Mouse (Mus musculus) spleen, embryonic (tissue): ENCODE measurements around the gene Gm32742.

ENCODE experiments used
- CTCF ChIA-PET: fragments of 350-600 bp; sonication (Branson Sonifier 250); formaldehyde crosslinking; loops from one replicate; lab custom pipeline; 2022; lab: Charles Lee

Gm32742 gene

DNA sequence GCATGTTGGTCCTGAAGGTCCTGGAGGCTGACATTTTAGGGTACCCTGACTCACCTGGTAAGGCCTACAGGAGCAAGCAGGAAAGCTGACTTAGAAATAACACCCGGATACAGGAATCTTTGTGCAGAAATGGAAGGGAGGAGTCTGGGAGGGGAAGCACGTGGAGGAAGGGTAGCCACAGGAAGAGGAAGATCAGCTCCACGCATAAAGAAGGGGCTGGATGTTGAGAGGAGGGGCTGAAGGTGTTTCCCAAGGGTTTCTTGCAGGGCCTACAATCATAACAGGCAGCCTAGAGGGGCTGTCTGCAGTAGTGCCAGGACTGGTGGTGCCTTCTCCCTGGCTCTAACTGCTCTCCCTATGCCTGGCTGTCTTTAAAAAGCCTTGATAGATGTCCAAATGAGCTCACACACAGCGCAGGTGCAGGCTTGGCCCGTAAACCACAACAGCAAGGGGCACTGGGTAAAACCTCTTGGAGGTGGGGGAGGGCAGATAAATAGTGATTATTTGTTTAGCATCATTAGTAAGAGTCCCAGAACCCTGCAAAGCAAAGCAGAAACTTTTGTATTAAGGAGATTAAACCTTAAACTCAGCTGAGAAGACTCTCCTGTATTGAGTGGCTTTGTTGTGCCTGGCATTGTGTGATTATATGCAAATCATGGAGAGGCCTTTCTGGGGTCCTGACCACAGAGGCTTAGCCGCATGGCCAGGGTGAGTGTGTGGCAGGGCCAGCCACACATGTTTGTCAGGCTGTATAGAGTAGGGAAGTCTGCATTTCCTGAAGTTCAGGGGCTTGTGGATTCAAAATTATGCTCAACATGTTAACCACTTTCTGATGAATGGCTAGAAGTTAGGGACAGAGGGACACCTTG, at the start of gene Gm32742:
Gene Gm32742 (minus strand): TSS at position 206 of the 869 bp plus-strand sequence.
- CTCF ChIA-PET: no interaction called here

DNA sequence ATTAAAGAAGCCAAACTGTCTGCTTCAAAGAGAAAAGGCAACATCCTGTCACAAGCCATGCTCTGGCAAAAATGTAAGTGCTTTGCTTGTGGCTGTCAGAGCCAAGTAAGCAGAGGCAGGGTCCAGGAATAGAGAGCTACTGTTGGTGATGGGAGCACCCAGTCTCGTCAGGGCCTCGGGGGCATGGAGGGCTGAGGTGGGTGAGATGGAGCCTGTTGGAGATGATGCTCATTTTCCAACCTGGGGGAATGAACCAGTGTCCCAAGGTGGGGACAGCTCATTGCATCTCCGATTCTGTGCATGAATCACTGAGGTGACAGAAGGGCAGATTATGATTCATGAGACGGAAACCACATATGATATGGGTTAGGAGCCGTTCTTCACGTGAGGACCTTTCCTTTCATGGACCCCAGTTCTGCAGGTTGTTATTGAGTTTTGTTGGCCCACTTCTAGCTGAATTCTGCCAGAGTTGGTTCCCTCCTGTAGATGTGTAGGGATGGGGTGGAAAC, 48.5 kb upstream of the Gm32742 start:
- CTCF ChIA-PET: interaction anchor here (0.7 kb wide), 1 partner anchor 15 kb away, joined by 3 read pairs; no protein-coding TSS in a partner anchor

DNA sequence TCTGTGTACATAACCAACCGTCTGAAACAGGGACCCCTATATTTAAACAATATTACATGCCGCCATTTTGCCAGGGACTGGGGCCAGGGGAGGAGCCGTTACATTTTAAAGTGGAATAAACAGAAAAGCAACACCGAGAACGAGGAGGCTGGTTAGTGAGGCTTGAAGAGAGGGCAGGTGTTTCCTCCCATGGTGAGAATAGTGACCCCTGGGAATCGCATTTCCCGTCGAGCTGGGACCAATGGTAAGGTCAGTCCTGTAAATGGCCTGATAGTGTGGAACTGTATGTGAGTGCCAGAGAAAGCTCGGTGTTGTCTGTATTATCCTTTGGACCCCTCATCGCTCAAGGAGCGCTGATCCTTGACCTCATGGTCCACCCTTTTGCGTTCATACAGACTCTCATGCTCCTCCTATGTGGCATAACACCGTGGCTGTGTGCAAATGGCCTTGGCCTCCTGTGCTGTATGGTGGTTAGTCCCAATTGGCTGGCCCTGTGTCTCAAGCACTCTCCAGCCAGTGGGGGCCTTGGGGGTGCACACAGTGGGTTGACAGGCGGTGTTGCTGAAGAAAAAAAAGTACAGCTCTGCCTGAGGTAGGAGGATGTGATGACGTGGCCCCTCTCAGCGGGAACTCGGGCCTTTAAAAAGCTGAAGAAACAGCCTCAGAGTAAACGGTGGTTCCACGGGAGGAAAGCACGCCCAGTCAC, 47.9 kb upstream of the Gm32742 start, which contains the start of gene Pou2af1:
Gene Pou2af1 (plus strand): TSS at position 686 of the 706 bp plus-strand sequence.
- CTCF ChIA-PET: interaction anchor here (0.7 kb wide), 2 partner anchors 16 to 23 kb away, joined by 3 read pairs; no protein-coding TSS in a partner anchor

DNA sequence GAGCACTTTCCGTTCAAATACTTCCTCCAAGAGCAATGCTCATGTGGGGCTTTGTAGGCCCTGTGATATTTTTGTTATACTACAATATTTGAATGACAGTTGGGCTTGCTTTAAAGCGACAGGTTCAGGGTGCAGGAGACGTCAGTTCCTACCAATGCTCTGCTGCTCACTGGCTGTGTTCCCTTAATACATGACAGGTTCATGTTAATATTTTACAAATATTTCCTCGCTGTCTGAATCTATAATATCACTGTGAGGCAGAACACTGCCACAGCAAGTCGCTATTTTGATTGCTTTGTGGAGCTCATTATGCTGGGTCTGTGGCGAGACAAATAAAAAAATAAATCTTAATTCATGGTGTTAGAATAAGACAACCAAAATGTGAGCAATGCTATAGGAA, 45.9 kb upstream of the Gm32742 start:
- CTCF ChIA-PET: no interaction called here

DNA sequence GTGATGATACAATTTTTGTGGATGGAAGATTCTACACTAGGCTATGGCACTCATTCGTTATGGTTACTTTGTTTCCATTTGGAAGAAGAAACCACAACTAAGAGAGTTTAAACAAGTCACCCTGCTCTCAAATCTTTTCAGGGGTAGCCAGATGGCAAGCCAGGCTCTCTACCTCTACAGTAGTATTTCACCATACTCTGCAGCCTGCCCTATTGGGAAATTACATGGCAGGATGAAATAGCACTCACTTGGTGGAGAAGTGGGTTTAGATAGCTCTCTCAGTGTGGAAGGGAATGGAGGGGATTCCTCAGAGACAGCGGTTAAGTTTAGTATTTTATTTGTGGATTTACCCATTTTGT, 43.6 kb upstream of the Gm32742 start:
- CTCF ChIA-PET: no interaction called here

DNA sequence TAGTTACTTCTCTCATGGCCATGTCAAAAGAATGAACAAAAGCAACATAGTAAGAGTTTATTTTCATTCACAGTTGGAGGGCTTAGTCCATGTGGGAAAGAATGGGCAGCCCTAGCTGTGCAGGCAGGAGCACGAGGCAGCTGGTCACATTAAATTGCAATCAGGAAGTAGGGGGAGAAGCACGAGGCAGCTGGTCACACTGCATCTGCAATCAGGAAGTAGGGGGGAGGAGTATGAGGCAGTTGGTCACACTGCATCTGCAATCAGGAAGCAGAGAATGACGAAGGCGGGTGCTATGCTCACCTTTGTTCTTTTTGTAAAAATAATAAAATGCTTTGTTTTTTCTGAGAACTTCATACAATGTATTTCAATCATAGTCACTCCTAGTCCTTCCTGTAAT, 29.5 kb upstream of the Gm32742 start:
- CTCF ChIA-PET: no interaction called here

DNA sequence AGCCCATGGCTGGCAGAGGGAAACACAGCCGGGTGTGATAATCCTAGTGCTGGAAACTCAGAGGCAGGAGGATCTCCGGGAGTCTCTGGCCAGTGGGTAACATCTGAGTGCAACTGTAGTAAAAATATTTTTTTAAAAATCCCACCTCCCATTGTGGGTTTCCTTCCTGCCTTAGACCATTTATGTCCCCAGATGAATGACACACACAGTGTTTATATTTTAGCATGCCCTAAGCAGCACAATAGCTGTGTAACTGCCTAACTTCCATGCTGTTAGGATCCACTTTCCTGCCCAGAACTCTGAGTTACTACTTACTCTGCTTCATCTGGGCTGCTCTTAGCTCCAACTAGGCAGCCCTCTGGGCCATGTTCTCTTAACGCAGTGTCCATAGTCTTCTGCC, 25.3 kb upstream of the Gm32742 start:
- CTCF ChIA-PET: no interaction called here

DNA sequence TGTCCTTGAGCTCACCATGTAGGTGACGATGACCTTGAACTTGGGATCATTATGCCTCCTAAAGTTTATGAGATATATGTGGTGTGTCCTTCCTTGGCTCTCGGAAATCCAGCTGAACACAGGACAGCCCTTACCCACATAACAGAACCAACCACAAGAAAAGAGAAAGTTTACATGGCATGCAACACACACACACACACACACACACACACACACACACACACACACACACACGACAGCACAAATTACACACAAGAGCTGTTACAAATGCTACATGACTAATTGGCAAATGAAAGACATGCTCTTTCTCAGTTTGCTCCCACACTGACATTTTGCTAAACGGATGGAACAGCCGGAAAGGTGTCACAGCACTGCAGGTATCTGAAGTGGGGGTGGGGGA, 20.6 kb upstream of the Gm32742 start:
- CTCF ChIA-PET: interaction anchor here (0.5 to 1.0 kb wide), 2 partner anchors 15 to 51 kb away, joined by 4 to 6 read pairs; no protein-coding TSS in a partner anchor

DNA sequence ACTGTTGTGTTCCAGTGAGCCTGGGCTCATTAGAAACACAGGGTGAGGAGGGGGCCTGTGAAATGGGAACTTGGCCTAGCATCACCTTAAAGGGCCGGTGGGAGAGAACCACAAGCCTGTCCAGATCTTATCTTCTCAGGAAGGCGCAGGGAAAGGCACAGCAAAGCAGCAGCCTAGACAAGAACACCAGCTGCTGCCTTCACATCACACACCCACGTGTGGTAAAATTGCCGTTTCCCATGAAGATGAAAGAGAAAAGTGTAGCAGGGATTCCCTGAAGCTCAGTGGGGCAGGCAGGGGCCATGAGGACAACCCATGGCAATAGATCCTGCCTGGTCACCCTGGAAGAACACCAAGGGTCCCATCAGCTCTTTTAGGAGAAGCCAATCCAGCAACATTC, 20.1 kb upstream of the Gm32742 start:
- CTCF ChIA-PET: interaction anchor here (1.0 kb wide), 1 partner anchor 51 kb away, joined by 6 read pairs; no protein-coding TSS in a partner anchor

DNA sequence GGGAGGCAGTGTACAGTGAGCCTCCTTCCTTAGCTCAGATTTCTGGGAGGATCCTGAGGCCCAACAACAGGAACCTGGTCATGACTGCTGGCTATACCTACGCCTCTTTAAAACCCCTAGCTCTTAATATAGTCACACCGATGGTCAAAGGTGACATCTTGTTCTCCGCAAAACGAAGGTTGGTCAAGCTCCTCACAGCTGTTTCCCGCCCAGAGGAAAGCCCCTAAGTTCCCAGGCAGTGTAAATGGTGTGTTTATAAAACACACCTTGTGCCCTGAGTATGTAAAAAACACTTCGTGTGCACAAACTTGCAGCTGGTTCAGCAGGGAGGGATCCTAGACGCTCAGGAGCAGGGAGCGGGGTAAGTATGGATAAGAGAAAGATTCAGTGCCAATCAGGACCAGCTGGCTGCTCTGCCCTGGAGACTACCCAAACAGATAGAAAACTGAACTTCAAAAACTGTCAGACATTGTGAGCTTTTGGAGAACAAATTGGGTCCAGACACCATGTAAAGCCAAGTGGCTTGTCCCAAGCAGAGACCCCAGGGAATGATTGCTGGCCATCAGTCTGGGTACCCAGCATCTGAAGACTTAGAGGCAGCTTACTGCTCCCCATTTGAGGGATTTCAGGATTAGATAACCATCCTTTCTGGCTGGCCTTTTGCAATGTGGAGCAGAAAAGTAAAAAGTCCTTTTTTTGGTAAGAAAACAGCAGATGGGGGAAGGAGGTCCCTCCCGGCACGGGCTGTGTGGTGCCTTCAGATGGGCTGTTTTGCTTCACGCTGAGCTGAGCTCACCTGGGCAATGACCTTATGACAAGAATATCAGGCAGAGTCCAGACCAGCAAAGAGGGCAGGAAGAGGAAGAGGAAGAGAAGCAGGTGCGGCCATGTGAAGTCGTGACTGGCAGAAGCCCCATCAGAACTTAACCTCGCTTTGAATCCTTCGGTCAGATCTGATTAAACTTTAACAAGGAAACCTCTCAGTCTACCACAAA, 17.7 kb upstream of the Gm32742 start:
- CTCF ChIA-PET: interaction anchor here (1.3 kb wide), 1 partner anchor 37 kb away, joined by 6 read pairs; no protein-coding TSS in a partner anchor

DNA sequence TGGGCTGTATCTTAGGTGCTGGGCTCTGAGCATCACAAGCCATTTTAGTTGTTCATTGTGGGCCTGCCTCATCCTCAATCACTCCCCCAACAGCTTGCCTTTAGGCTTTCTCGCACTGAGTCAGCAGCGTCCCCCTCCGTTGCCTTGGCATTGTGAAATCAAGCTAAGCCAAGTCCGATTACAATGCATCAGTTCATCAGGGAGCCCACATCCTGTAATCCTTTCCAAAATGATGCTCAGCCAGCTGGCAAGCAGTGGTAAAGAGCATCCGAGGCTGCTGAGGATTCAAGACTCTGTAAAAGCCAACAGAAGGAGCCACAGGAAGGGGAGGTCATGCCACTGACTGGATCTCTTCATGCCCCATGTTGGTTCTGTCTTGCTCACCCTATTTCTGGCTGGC, 15.3 kb upstream of the Gm32742 start:
- CTCF ChIA-PET: no interaction called here

DNA sequence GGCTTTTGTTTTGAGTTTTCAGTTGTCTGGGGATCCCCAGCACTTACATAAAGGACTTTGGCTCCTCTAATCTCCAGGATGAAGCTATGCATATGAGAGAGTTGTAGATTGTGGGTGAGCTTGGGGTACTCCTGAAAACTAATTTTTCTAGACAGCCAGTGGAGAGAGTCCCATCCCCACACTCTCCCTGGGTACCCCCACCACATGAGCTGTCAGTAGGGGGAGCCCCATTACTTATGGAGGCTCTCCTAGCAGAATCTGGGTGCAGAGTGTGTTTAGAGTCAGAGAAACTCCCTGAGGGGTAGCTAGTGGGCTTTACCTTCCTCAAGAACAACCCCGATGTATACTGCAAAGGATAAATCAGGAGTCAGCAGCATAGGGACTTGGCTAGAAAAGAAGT, 13.0 kb upstream of the Gm32742 start:
- CTCF ChIA-PET: interaction anchor here (1.2 to 1.4 kb wide), 2 partner anchors 16 to 115 kb away, joined by 3 to 4 read pairs; no protein-coding TSS in a partner anchor

DNA sequence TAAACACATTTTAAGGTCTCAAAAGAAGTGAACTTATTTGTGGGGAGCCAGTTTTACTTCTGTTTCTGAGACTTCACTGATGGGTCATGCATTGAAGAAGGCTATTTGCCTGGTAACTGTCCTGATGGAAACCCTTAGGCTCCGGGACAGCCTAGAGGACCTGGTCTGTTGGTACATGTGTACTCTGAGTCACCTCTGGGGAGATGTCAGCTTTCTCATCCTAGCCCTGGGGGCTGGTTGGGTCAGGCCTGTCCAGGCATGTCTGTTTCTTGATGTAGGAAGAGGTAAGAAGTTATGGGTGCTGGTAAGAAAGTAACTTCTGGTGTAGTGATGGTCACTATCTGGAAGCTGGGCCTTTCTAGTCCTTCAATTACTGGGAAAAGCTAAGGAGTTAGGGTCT, 10.4 kb upstream of the Gm32742 start:
- CTCF ChIA-PET: no interaction called here

DNA sequence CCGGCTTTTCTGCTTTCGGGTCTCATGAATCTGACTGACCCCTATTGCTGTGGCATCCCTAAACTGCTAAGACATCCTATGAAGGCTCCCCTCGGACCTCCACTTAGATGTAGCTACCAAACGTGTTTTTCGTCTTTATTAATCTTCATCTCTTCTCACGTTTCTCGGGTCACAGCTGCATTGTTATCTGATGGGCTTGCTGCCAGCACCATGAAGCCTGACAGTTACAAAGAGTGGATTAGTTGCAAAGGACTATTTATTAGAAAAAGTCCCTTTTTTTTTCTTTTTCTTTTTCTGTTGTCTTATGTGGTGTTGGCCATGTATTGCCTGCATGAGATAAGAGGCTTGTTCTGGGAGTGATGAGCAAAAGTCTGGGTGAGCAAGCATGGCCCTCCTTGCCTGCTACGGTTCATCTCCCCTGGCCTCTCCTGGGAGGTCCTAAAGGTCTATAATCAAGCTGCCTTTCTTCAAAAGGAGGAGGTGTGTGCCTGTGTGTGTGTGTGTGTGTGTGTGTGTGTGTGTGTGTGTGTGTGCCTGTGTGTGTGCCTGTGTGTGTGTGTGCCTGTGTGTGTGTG, 9.7 kb upstream of the Gm32742 start:
- CTCF ChIA-PET: no interaction called here

DNA sequence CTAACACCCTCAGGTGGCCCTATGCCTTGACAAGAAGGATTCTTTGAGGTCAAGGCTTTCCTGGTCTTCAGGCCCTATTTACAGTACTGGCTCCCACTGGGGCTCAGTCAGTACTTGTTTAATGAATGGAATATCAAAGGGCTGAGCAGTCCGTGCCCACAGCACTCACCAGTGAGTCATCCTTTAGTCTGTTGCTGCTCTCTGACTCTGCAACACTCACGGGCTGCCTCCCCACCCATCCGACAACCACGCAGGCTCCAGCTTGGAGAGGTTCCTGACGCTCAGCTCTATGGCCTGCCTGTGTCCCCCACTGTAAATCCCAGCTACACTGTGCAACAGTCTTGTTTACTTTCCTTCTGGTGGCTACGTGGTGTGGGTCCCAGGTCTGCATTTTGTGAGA, 5.0 kb upstream of the Gm32742 start:
- CTCF ChIA-PET: no interaction called here

DNA sequence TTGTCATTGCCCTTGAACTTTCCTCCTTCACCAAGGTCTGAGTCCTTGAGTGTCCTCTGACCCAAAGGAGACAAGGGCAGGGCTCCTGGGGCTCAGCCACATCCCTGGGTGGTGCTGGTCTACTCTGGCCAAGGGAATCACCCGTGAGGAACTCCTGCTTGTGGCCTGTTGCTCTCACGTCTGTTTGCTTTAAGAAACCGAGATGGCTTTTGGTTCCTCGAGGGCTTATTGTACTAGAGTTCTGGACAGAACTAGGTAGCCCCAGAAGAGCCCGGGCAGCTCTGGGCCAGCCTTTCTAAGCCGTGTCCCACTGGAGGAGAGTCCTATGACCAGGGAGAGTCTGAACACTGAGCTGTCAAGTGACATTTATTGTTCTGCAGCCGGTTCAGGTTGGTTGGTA, 3.8 kb upstream of the Gm32742 start:
- CTCF ChIA-PET: no interaction called here

DNA sequence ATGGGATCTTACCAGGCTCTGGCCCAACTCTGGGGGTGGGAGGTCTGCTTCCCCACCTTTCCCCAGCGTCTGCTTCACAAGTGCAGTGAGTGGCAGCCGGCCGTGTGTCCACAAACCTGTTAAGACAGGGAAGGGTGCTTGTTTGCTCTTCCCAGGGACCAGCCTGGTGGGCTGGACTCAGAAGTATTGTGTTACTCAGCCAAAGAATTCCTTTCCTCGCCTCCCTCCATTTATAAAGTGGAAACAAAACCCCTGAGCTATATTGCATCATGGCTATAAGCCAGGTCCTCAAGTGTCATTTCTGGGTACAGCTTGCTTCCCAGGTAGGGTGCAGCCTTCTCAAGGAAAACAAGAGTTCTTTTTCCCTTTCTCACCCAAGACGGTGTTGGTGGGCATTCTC, 3.4 kb upstream of the Gm32742 start:
- CTCF ChIA-PET: no interaction called here

DNA sequence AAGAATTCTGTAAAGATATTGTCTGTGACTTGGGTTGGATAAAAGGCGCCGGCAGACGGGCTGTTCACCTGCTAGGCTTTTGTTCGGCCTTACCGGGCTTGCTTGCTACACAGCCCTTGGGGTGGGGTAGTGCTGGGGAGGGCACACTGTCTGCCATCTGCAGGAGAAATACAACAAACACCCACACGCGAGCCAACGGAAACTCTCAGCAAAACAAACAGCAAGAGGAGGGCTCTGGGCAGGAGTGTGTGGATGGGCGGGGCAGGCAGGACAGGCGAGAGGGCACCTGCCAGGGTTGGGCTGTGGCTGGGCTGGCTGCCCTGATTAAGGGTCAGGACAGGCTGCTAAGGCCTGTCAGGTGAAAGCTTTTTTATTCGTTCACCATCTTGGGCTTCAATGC, 2.6 kb upstream of the Gm32742 start:
- CTCF ChIA-PET: no interaction called here

DNA sequence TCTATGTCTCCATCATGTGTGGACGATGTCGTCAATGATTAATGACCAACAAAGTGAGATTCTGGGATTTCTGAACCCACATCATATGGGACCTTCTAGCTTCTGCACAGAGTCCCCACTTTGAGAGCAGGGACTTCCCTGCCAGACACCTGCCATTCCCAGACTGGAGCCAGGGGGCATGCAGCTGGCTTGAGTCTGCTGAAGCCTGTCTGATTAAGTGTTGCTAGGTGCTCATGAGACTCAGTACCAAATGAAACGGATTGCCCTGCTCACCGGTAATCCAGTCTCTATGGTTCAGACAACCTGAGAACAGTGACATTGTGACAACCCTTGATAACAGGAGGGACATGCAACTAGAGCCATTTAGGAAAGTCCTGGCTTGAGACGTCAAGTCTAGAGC, 1.3 kb downstream of the Gm32742 start:
- CTCF ChIA-PET: interaction anchor here (0.8 kb wide), 1 partner anchor 24 kb away, joined by 3 read pairs; no protein-coding TSS in a partner anchor

DNA sequence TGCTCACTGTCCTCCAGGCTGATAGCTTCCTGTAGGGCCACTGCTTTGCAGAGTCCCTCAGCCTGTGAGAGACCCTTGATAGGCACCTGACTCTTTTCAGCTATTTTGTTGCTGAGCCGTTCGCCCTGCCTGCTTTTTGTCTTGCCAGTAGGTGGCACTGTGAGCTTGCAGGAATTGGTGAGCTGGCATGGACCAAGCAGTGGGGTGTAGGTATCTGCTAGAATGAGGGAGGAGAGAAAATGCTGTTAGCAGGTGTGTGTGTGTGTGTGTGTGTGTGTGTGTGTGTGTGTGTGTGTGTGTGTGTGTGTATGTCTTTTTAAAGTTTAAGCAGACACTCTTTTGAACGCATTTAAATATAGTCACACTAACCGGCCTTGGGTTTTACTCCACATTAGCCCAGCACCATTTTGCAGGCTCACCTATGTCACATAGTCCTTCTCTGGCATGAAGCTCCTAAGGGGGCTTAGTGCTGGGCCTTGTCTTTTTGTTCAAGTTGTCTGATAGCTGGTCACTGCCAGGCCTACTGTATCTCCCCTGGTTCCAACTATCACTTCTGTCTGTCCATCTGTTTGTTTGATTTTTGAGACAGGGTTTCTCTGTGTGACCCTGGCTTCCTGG, 3.4 kb downstream of the Gm32742 start:
- CTCF ChIA-PET: interaction anchor here (0.6 to 1.9 kb wide), 9 partner anchors 16 to 753 kb away, joined by 3 to 18 read pairs (median 4); no protein-coding TSS in a partner anchor
